Mouse (Mus musculus) common myeloid progenitor, adult 5-6 weeks (primary cell): ENCODE results near the gene Sh2d3c. TPM values are rescaled to one million over a fixed set of nuclear protein-coding genes. Genes with fewer than 3 reads are reported as not detected.
A peak's percentile ranks its signal among the peaks of the same experiment; 100 is the strongest.

Experiments used
- ATAC-seq: replicated peaks from 2 replicates; pipeline ENCODE4 v1.8.0; 2016; ENCODE audit warnings: low read depth, mild to moderate bottlenecking, moderate TSS enrichment, inconsistent platforms; ENCODE audit not compliant: poor library complexity, severe bottlenecking
- total RNA-seq: library from RNA; stranded (forward); fragments of 200-1000, 187-1606 nt; gene quantifications from 2 replicates; pipeline ENCODE4 v1.2.3, GENCODE M21; 2017

The Sh2d3c gene
- 13.7 and 19.3 TPM in 2 replicates for total RNA-seq

- ATAC-seq = peak; percentile 77
Observed at GRCm38 (mm10) chr2:32720681-32721229, at the start of gene Sh2d3c. TSS of gene Sh2d3c (plus strand) at chr2:32721055.

- no peak for ATAC-seq
Observed at GRCm38 (mm10) chr2:32671147-32671546, 49.7 kb upstream of the Sh2d3c start.

- no peak for ATAC-seq
Observed at GRCm38 (mm10) chr2:32671907-32672595, 48.8 kb upstream of the Sh2d3c start.

GRCm38 (mm10) chr2:32673176-32673917 is 47.5 kb upstream of the Sh2d3c start:
- ATAC-seq = no peak

- ATAC-seq = no peak
Observed at GRCm38 (mm10) chr2:32676821-32677220, 44.0 kb upstream of the Sh2d3c start.

- ATAC-seq = no peak
Observed at GRCm38 (mm10) chr2:32677683-32678082, 43.2 kb upstream of the Sh2d3c start.

- ATAC-seq = no peak
Observed at GRCm38 (mm10) chr2:32680051-32680451, 40.8 kb upstream of the Sh2d3c start.

GRCm38 (mm10) chr2:32680961-32681650 is 39.7 kb upstream of the Sh2d3c start:
- no peak for ATAC-seq

- no peak for ATAC-seq
Observed at GRCm38 (mm10) chr2:32681754-32682153, 39.1 kb upstream of the Sh2d3c start.

- ATAC-seq = no peak
Observed at GRCm38 (mm10) chr2:32682721-32683417, 38.0 kb upstream of the Sh2d3c start.

GRCm38 (mm10) chr2:32683701-32684100 is 37.2 kb upstream of the Sh2d3c start:
- no peak for ATAC-seq

- ATAC-seq = no peak
Observed at GRCm38 (mm10) chr2:32684681-32685428, 36.0 kb upstream of the Sh2d3c start.

- ATAC-seq = no peak
Observed at GRCm38 (mm10) chr2:32685807-32686206, 35.0 kb upstream of the Sh2d3c start.

GRCm38 (mm10) chr2:32686640-32687039 is 34.2 kb upstream of the Sh2d3c start:
- no peak for ATAC-seq

- ATAC-seq = no peak
Observed at GRCm38 (mm10) chr2:32687562-32687961, 33.3 kb upstream of the Sh2d3c start.

- ATAC-seq = peak; percentile 70
Observed at GRCm38 (mm10) chr2:32689420-32689819, 31.4 kb upstream of the Sh2d3c start.

- ATAC-seq = no peak
Observed at GRCm38 (mm10) chr2:32691041-32691440, 29.8 kb upstream of the Sh2d3c start.

GRCm38 (mm10) chr2:32692496-32692895 is 28.4 kb upstream of the Sh2d3c start:
- no peak for ATAC-seq

GRCm38 (mm10) chr2:32693282-32693681 is 27.6 kb upstream of the Sh2d3c start:
- ATAC-seq = no peak
